ENCODE assay signal across 28 mouse cellular contexts in genomic region chr16:8748904-8749303, GRCm38 (mm10). TPM values are rescaled to one million over a fixed set of nuclear protein-coding genes. Genes with fewer than 3 reads are reported as not detected.
DNase-seq lines count a peak whose midpoint lies in the region; ATAC-seq and TF ChIP-seq lines count a peak whose summit lies in the region.
"Had no signal": no experiment of that assay in that cellular context is flagged by ENCODE, and none has a peak within 500 bp of the region (broad histone marks: within the 10 kb centered on the region; RNA-seq: fewer than 3 reads in every experiment).

No protein-coding gene starts in this region.

- TF ChIP-seq CTCF in MEL (IDR thresholded peaks at IDR 0.05 in 2 of 3, conservative IDR thresholded peaks at IDR 0.05 in 1 of 3; ENCODE audit: control insufficient read depth in 1 of 3, insufficient read depth in 1 of 3, low read depth in 2 of 3, low read length in 3 of 3, poor library complexity in 1 of 3, severe bottlenecking in 1 of 3) = no peak

- DNase-seq in liver (peak; percentile 69), MEL (ENCODE audit: low read depth, low spot score) (peak; percentile 78)
- DNase-seq in liver, embryonic 11.5 days (ENCODE audit: low spot score) = no peak
- peak; percentile 56 for DNase-seq in c-Kit-positive CD71-positive TER-119-positive erythroid progenitor cells, embryonic 14.5 days (ENCODE audit: low spot score)
- DNase-seq in naive thymus-derived CD4-positive, alpha-beta T cell, adult 2 months (ENCODE audit: low read depth) = peak; percentile 10
- DNase-seq: B cell, adult 2 months; cerebellum, adult 8-10 months; cerebellum, postnatal 25 days; forebrain, postnatal 0 days; gastrocnemius, postnatal 25 days; heart, adult 11 months; heart, postnatal 4 days; layer of hippocampus, postnatal 36 days; left cerebral cortex, postnatal 4 days; lung, embryonic 14.5 days; lung, postnatal 14 days; midbrain, embryonic 14.5 days; thymus, postnatal 14 days had no signal

- H3K79me2 ChIP-seq in MEL (ENCODE audit: control insufficient read depth, insufficient read depth, low read length, poor library complexity) = no peaks in the 10 kb centered on the region

- no peak for TF ChIP-seq POLR2A in MEL (IDR thresholded peaks at IDR 0.05; ENCODE audit: control insufficient read depth in 1 of 2, insufficient read depth in 1 of 2, low read depth in 1 of 2, low read length in 2 of 2, poor library complexity in 1 of 2)

- H3K9ac ChIP-seq in liver, embryonic 11.5 days (ENCODE audit: low read depth, low read length) = no peak overlapping the region
- no peak overlapping the region for H3K9ac ChIP-seq in MEL (ENCODE audit: control insufficient read depth, low read depth, low read length, poor library complexity, severe bottlenecking)
- H3K9ac ChIP-seq in midbrain, embryonic 15.5 days = no peak overlapping the region
- H3K9ac ChIP-seq in neural tube, embryonic 15.5 days (replicated peaks) = no peak overlapping the region
- H3K9ac ChIP-seq: embryonic facial prominence, embryonic 15.5 days; forebrain, embryonic 12.5 days; forebrain, postnatal 0 days; hindbrain, embryonic 13.5 days; lung, embryonic 14.5 days; neural tube, embryonic 12.5 days had no signal

- H3K4me2 ChIP-seq in liver, embryonic 11.5 days = no peak overlapping the region
- H3K4me2 ChIP-seq in midbrain, embryonic 15.5 days = no peak overlapping the region
- no peak overlapping the region for H3K4me2 ChIP-seq in neural tube, embryonic 15.5 days
- H3K4me2 ChIP-seq: embryonic facial prominence, embryonic 15.5 days; forebrain, embryonic 12.5 days; heart, embryonic 11.5 days; hindbrain, embryonic 13.5 days; lung, embryonic 14.5 days; neural tube, embryonic 12.5 days had no signal

- WGBS in liver, embryonic 11.5 days = 90% methylated on average over 8 of the region's 8 CpGs
- WGBS in midbrain, embryonic 15.5 days = 96% methylated on average over 8 of the region's 8 CpGs
- WGBS in neural tube, embryonic 15.5 days = 95% methylated on average over 8 of the region's 8 CpGs

- H3K4me3 ChIP-seq in liver, embryonic 11.5 days (ENCODE audit: low read depth, low read length) = no peak overlapping the region
- peak overlapping the region in 1 of 2 experiments; percentile 2; a peak in 1 of 4 replicates for H3K4me3 ChIP-seq in MEL (ENCODE audit: control insufficient read depth in 1 of 2, insufficient read depth in 1 of 2, low read depth in 2 of 2, low read length in 2 of 2)
- no peak overlapping the region for H3K4me3 ChIP-seq in midbrain, embryonic 15.5 days
- H3K4me3 ChIP-seq in neural tube, embryonic 15.5 days (replicated peaks) = no peak overlapping the region
- H3K4me3 ChIP-seq: embryonic facial prominence, embryonic 10.5 days; embryonic facial prominence, embryonic 15.5 days; forebrain, embryonic 12.5 days; hindbrain, embryonic 13.5 days; neural tube, embryonic 12.5 days had no signal

- no peaks in the 10 kb centered on the region for H3K36me3 ChIP-seq in liver, embryonic 11.5 days (ENCODE audit: control insufficient read depth, insufficient read depth, low read length)
- H3K36me3 ChIP-seq in MEL (ENCODE audit: control insufficient read depth in 1 of 2, insufficient read depth in 2 of 2, low read length in 2 of 2) = peaks cover 0 to 41% of the 10 kb centered on the region in 2 experiments; a peak in 2 of 4 replicates
- no peaks in the 10 kb centered on the region for H3K36me3 ChIP-seq in midbrain, embryonic 15.5 days (replicated peaks)
- H3K36me3 ChIP-seq in neural tube, embryonic 15.5 days = no peaks in the 10 kb centered on the region
- H3K36me3 ChIP-seq: embryonic facial prominence, embryonic 10.5 days; embryonic facial prominence, embryonic 15.5 days; forebrain, embryonic 12.5 days; hindbrain, embryonic 13.5 days; neural tube, embryonic 12.5 days had no signal

- no peak overlapping the region for H3K27ac ChIP-seq in liver, embryonic 11.5 days (ENCODE audit: low read depth, low read length)
- H3K27ac ChIP-seq in MEL (ENCODE audit: control insufficient read depth, low read depth, low read length) = peak overlapping the region; percentile 28; the same call in 1 of the 2 replicates
- no peak overlapping the region for H3K27ac ChIP-seq in midbrain, embryonic 15.5 days
- no peak overlapping the region for H3K27ac ChIP-seq in neural tube, embryonic 15.5 days (replicated peaks)
- H3K27ac ChIP-seq: embryonic facial prominence, embryonic 10.5 days; embryonic facial prominence, embryonic 15.5 days; forebrain, embryonic 12.5 days; hindbrain, embryonic 13.5 days; neural tube, embryonic 12.5 days had no signal

- TF ChIP-seq EP300 in MEL (IDR thresholded peaks at IDR 0.05; ENCODE audit: low read depth in 1 of 2, low read length in 2 of 2) = no peak

- no peak for TF ChIP-seq RAD21 in MEL (IDR thresholded peaks at IDR 0.05; ENCODE audit: low read depth, low read length)

- no peak for ATAC-seq in liver, embryonic 11.5 days (replicated peaks; ENCODE audit: low FRiP score)
- ATAC-seq in midbrain, embryonic 15.5 days (replicated peaks) = no peak
- ATAC-seq in neural tube, embryonic 15.5 days (ENCODE audit: low FRiP score) = no peak
- ATAC-seq: forebrain, postnatal 0 days; intestine, embryonic 16.5 days had no signal

- no peaks in the 10 kb centered on the region for H3K27me3 ChIP-seq in liver, embryonic 11.5 days (replicated peaks; ENCODE audit: control insufficient read depth, insufficient read depth, low read length)
- no peaks in the 10 kb centered on the region for H3K27me3 ChIP-seq in MEL (ENCODE audit: control insufficient read depth in 1 of 2, insufficient read depth in 2 of 2, low read length in 2 of 2)
- H3K27me3 ChIP-seq in midbrain, embryonic 15.5 days (replicated peaks) = no peaks in the 10 kb centered on the region
- H3K27me3 ChIP-seq in neural tube, embryonic 15.5 days (replicated peaks) = no peaks in the 10 kb centered on the region
- H3K27me3 ChIP-seq: embryonic facial prominence, embryonic 15.5 days; forebrain, embryonic 12.5 days; hindbrain, embryonic 13.5 days; neural tube, embryonic 12.5 days; Patski had no signal

- H3K9me3 ChIP-seq in liver, embryonic 11.5 days (ENCODE audit: control insufficient read depth, low read length) = no peaks in the 10 kb centered on the region
- H3K9me3 ChIP-seq in MEL (replicated peaks; ENCODE audit: insufficient read depth, low read length) = no peaks in the 10 kb centered on the region
- H3K9me3 ChIP-seq in midbrain, embryonic 15.5 days = no peaks in the 10 kb centered on the region
- H3K9me3 ChIP-seq in neural tube, embryonic 15.5 days (replicated peaks) = no peaks in the 10 kb centered on the region
- H3K9me3 ChIP-seq: embryonic facial prominence, embryonic 10.5 days; embryonic facial prominence, embryonic 15.5 days; forebrain, embryonic 12.5 days; hindbrain, embryonic 13.5 days; neural tube, embryonic 12.5 days had no signal

- peaks cover 31% of the 10 kb centered on the region for H3K4me1 ChIP-seq in liver, embryonic 11.5 days (replicated peaks; ENCODE audit: control insufficient read depth, insufficient read depth, low read length)
- peaks cover 22 to 44% of the 10 kb centered on the region in 2 experiments for H3K4me1 ChIP-seq in MEL (ENCODE audit: control insufficient read depth in 1 of 2, insufficient read depth in 2 of 2, low read length in 2 of 2)
- H3K4me1 ChIP-seq in midbrain, embryonic 15.5 days = no peaks in the 10 kb centered on the region
- no peaks in the 10 kb centered on the region for H3K4me1 ChIP-seq in neural tube, embryonic 15.5 days
- H3K4me1 ChIP-seq: embryonic facial prominence, embryonic 10.5 days; embryonic facial prominence, embryonic 15.5 days; forebrain, embryonic 12.5 days; hindbrain, embryonic 13.5 days; neural tube, embryonic 12.5 days had no signal

TF ChIP-seq in MEL, 35 proteins besides CTCF, POLR2A, EP300 and RAD21:
- TF ChIP-seq MYC (IDR thresholded peaks at IDR 0.05; ENCODE audit: low read depth, low read length) (0 out of 2 replicates have a peak, but pooled peaks have one; percentile 22), JUND (IDR thresholded peaks at IDR 0.05; ENCODE audit: low read depth, low read length) (peak; percentile 45; the same call in 1 of the 2 replicates), SMC3 (IDR thresholded peaks at IDR 0.05; ENCODE audit: low read depth, low read length) (no peak), GABPA (IDR thresholded peaks at IDR 0.05; ENCODE audit: low read depth, low read length) (no peak), GATA1 (IDR thresholded peaks at IDR 0.05; ENCODE audit: low read depth, low read length) (0 out of 2 replicates have a peak, but pooled peaks have one; percentile 21), TCF12 (IDR thresholded peaks at IDR 0.05; ENCODE audit: low read depth, low read length) (no peak)

RNA-seq across cellular contexts. Expression of gene Usp7, which starts 43.2 kb away (rescaled TPM):
- polyA plus RNA-seq in liver, embryonic 11.5 days (2014; fragmentation: Nextera tagmentation; extraction: Ambion mirVana) = 34.6 and 43.3 TPM in 2 replicates
- total RNA-seq in MEL (2012; rRNA removed) = 101 and 105 TPM in 2 replicates
- 100 to 1,000 TPM in 1 of 2 experiments, 10 to 100 TPM in 1; 94.2 to 425 TPM for polyA plus RNA-seq in MEL (2012; ENCODE audit: insufficient read depth in 1 of 2, insufficient read length in 2 of 2, low read depth in 1 of 2, low replicate concordance in 2 of 2, missing spikeins in 1 of 2)
- polyA plus RNA-seq in midbrain, embryonic 15.5 days (2015; fragmentation: Nextera tagmentation; extraction: Ambion mirVana) = 32.2 and 34.2 TPM in 2 replicates
- 27.8 TPM in 2 replicates for polyA plus RNA-seq in neural tube, embryonic 15.5 days (2015; fragmentation: Nextera tagmentation; extraction: Ambion mirVana)
